Mouse (Mus musculus) ES-Bruce4 (cell line): ENCODE data around the gene Lasp1.

Experiments used
- CTCF ChIP-seq: IDR thresholded peaks from one replicate; pipeline ENCODE4 v1.8.1; 2011; ENCODE audit warnings: low read depth, low read length
- EP300 ChIP-seq: IDR thresholded peaks from 2 replicates; pipeline ENCODE4 v1.6.1; 2011; ENCODE audit warnings: low read depth, low read length; ENCODE audit not compliant: insufficient read depth
- POLR2A ChIP-seq: IDR thresholded peaks from one replicate; pipeline ENCODE4 v1.8.1; 2011; ENCODE audit warnings: low read length; ENCODE audit not compliant: insufficient read depth

DNA sequence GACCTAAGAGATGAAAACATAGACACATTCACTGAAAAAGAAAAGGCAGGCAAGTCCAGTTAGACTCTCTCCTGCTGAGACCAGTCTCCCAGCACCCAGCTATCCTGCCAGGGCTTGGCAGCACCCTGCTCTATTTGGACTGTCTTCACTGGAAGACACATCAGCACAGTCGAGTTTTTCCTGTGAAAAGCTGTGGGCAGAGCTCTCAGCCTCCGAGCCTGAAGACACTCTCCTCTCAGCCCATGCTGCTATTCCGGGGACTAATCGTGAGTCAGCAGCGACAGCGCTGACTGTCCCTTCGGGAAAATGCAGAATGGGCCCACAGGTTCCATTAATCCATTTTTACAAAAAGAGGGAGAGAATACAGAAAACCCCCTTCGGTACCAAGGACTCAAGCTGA is 45.5 kb upstream of the Lasp1 start:
- TF ChIP-seq CTCF (no peak), EP300 (no peak), POLR2A (no peak)
